Mouse (Mus musculus) liver, adult (tissue): ENCODE measurements around the gene Vmn1r61.

Experiments used
- GATA4 ChIP-seq: IDR thresholded peaks from 2 replicates; pipeline ENCODE4 v1.6.1; 2014; ENCODE audit warnings: mild to moderate bottlenecking, low read length; ENCODE audit not compliant: insufficient replicate concordance

The Vmn1r61 gene

DNA sequence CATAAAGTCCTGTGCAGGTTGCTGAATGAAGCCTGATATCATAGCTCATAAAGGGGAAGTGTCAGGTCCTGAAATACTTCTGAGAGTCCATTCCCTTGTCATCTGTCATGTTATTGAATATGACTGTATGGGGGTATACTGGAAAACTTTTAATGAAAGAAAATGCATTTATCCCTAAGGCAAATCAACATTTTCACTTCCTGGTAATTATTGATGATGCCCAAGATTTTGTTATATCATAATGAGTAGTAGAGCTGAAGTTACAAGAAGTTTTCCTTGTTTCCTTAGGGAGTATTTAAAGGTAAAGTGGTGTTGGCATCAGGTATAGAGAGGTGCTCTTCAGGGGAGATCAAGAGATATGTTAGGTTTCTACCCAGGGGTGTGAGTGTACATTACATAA is at the start of gene Vmn1r61:
Gene Vmn1r61 (minus strand): TSS at position 101 of the 400 bp plus-strand sequence.
- TF ChIP-seq GATA4 = no peak
